In the genomic region with DNA sequence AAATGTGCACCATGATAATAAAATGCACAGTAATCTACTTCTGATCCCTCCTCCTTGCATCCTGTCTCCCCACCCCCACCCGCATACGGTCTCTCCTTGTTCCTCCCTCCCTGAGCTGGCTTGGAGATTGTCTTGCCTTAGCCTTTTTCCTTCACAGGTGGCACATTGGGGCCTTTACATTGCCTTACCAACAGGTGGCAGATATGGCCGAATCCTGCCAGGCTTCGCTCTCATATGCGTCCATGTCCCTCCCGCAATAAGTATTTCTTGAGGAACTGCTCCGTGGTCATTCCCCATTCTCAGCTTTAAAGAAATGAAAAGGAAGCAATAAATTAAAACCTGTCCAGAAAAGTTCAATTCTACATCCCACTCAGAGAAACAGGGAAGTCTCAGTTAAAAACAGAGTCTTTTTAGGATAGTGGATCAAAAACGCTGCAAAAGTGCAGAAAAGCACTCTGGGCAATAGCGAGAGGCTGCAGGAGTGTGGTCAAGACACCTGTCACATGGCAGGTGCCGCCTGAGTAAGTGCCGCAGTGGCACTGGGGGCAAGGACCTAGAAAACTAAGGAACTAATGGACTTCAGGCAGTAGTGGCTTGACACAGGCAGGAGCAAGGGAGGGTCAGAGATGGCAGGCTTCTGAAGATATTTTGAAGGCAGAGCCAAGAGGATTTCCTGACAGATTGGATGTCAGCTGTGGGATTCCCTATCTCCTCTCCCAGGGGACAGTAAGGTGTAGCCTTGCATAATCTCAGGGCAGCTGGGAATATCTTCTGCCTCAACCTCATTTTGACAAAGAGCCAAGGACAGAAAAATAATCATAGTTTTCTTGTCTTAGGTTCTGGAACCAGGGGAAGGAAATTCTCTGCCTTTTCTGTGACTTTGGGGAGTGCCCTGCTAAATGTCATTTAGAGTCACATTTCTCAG, we compare ENCODE assay signal across 9 mouse cellular contexts. TPM values are rescaled to one million over a fixed set of nuclear protein-coding genes. Genes with fewer than 3 reads are reported as not detected.
DNase-seq lines count a peak whose midpoint lies in the region; ATAC-seq and TF ChIP-seq lines count a peak whose summit lies in the region.
"Had no signal": no experiment of that assay in that cellular context is flagged by ENCODE, and none has a peak within 500 bp of the region (broad histone marks: within the 10 kb centered on the region; RNA-seq: fewer than 3 reads in every experiment).

No protein-coding gene starts in this region.

- peak overlapping the region; percentile 39 for H3K27ac ChIP-seq in spleen, adult 2 months (ENCODE audit: insufficient read depth, low read length)
- peak overlapping the region; percentile 82 for H3K27ac ChIP-seq in lung, embryonic 16.5 days (ENCODE audit: low read length)
- H3K27ac ChIP-seq: neural tube, embryonic 12.5 days had no signal

- ATAC-seq in lung, embryonic 16.5 days (ENCODE audit: low read depth) = no peak

- no peak overlapping the region for H3K4me3 ChIP-seq in spleen, adult 2 months (ENCODE audit: extremely low read depth, insufficient read depth, insufficient read length)
- H3K4me3 ChIP-seq in lung, embryonic 16.5 days (ENCODE audit: low read length) = no peak overlapping the region
- H3K4me3 ChIP-seq: neural tube, embryonic 12.5 days had no signal

- TF ChIP-seq CTCF in spleen, adult 2 months (IDR thresholded peaks at IDR 0.05; ENCODE audit: extremely low read depth, insufficient read depth, insufficient read length, insufficient replicate concordance) = peak; percentile 22; the same call in 1 of the 2 replicates

- TF ChIP-seq POLR2A in spleen, adult 2 months (IDR thresholded peaks at IDR 0.05; ENCODE audit: low read depth, low read length) = no peak

- 34% methylated on average over 11 of the region's 11 CpGs for WGBS in spleen, adult 2 months
- WGBS in lung, embryonic 16.5 days = 63% methylated on average over 11 of the region's 11 CpGs

- H3K27me3 ChIP-seq in spleen, adult 2 months (ENCODE audit: control insufficient read depth, insufficient read depth, low read length) = no peaks in the 10 kb centered on the region
- H3K27me3 ChIP-seq in lung, embryonic 16.5 days (ENCODE audit: control insufficient read depth, insufficient read depth, low read depth, low read length) = no peaks in the 10 kb centered on the region
- H3K27me3 ChIP-seq: neural tube, embryonic 12.5 days had no signal

- no peaks in the 10 kb centered on the region for H3K36me3 ChIP-seq in spleen, adult 2 months (ENCODE audit: control insufficient read depth, insufficient read depth, low read length)
- H3K36me3 ChIP-seq in lung, embryonic 16.5 days (ENCODE audit: control insufficient read depth, insufficient read depth, low read length) = no peaks in the 10 kb centered on the region
- H3K36me3 ChIP-seq: neural tube, embryonic 12.5 days had no signal

- no peaks in the 10 kb centered on the region for H3K9me3 ChIP-seq in lung, embryonic 16.5 days (ENCODE audit: control insufficient read depth, low read length)
- H3K9me3 ChIP-seq: neural tube, embryonic 12.5 days had no signal

- peak overlapping the region; percentile 46 for H3K9ac ChIP-seq in lung, embryonic 16.5 days (ENCODE audit: low read length)
- H3K9ac ChIP-seq: neural tube, embryonic 12.5 days had no signal

- peak; percentile 48 for DNase-seq in adrenal gland, adult 2 months
- no peak for DNase-seq in adrenal gland, adult 8-10 months
- DNase-seq in spleen, adult 2 months (ENCODE audit: low read depth in 1 of 2, low spot score in 2 of 2) = peak in 1 of 2 experiments; percentile 19
- DNase-seq in spleen, postnatal 10 days (ENCODE audit: low spot score in 2 of 2) = no peak
- DNase-seq in induced T-regulatory cell, adult 2 months (ENCODE audit: low read depth) = peak; percentile 54
- DNase-seq in Muller cell, postnatal 12 days (ENCODE audit: inconsistent ontology term) = no peak
- no peak for DNase-seq in layer of hippocampus, adult 9-10 months (ENCODE audit: low spot score)

- H3K4me2 ChIP-seq in lung, embryonic 16.5 days (ENCODE audit: low read depth, low read length) = no peak overlapping the region
- H3K4me2 ChIP-seq: neural tube, embryonic 12.5 days had no signal

- peaks cover 15% of the 10 kb centered on the region for H3K4me1 ChIP-seq in spleen, adult 2 months (ENCODE audit: control insufficient read depth, insufficient read depth, insufficient read length)
- peaks cover 35% of the 10 kb centered on the region for H3K4me1 ChIP-seq in lung, embryonic 16.5 days (replicated peaks; ENCODE audit: control insufficient read depth, insufficient read depth, low read length)

RNA-seq across cellular contexts. Expression of gene Phxr2, which starts 43.0 kb away (rescaled TPM):
- total RNA-seq in adrenal gland, adult 2 months (2021) = not detected
- polyA plus RNA-seq in adrenal gland, adult 2 months (2012; rRNA removed) = not detected in 2 replicates
- total RNA-seq in adrenal gland, adult 8-10 months (2022) = not detected
- polyA plus RNA-seq in spleen, adult 2 months (2012; rRNA removed) = not detected in 2 replicates
- not detected in 2 replicates for polyA plus RNA-seq in lung, embryonic 16.5 days (2015; fragmentation: Nextera tagmentation; extraction: Ambion mirVana)

Comparison
In these comparisons a context has a peak if more than half of its experiments do, and no peak if none do; other contexts are left out.
1. DNase-seq: peak in adrenal gland, adult 2 months (single experiment) and induced T-regulatory cell, adult 2 months (single experiment); none in adrenal gland, adult 8-10 months (single experiment), spleen, postnatal 10 days (0 of 2), Muller cell, postnatal 12 days (single experiment) and layer of hippocampus, adult 9-10 months (single experiment).